Mouse (Mus musculus) embryonic facial prominence, embryonic 14.5 days (tissue): ENCODE measurements around the gene Far2. TPM values are rescaled to one million over a fixed set of nuclear protein-coding genes. Genes with fewer than 3 reads are reported as not detected.

Source experiments
- ATAC-seq: fragments of 200-750 bp; cut with Nextera tagmentation; 2 replicates; pipeline ENCODE4 v1.8.0; 2017; ENCODE audit warnings: low read depth, moderate number of reproducible peaks, moderate TSS enrichment
- DNase-seq: peaks from one replicate; pipeline ENCODE4 v3.0.0-alpha.2; 2015; ENCODE audit warnings: low spot score
- H3K27ac ChIP-seq: fragments of 300-500 bp; sonication (generic); replicated peaks from 2 replicates; pipeline ENCODE4 v1.5.1; 2014; ENCODE audit warnings: low read depth, mild to moderate bottlenecking, low read length, moderate library complexity
- H3K27me3 ChIP-seq: fragments of 300-500 bp; sonication (generic); replicated peaks from 2 replicates; pipeline ENCODE4 v1.6.1; 2014; ENCODE audit warnings: low read length; ENCODE audit not compliant: control insufficient read depth, insufficient read depth
- H3K36me3 ChIP-seq: fragments of 300-500 bp; sonication (generic); 2 replicates; pipeline ENCODE4 v1.6.1; 2014; ENCODE audit warnings: low read length, mixed read lengths; ENCODE audit not compliant: control insufficient read depth, insufficient read depth
- H3K4me1 ChIP-seq: fragments of 300-500 bp; sonication (generic); 2 replicates; pipeline ENCODE4 v1.6.1; 2014; ENCODE audit warnings: antibody characterized with exemption, low read length; ENCODE audit not compliant: control insufficient read depth, insufficient read depth
- H3K4me2 ChIP-seq: fragments of 300-500 bp; sonication (generic); 2 replicates; pipeline ENCODE4 v1.6.1; 2014; ENCODE audit warnings: low read depth, mild to moderate bottlenecking, low read length, moderate library complexity, mixed read lengths
- H3K4me3 ChIP-seq: fragments of 300-500 bp; sonication (generic); 2 replicates; pipeline ENCODE4 v1.5.1; 2014; ENCODE audit warnings: low read depth, mild to moderate bottlenecking, low read length
- H3K9ac ChIP-seq: fragments of 300-500 bp; sonication (generic); 2 replicates; pipeline ENCODE4 v1.6.1; 2014; ENCODE audit warnings: low read depth, mild to moderate bottlenecking, low read length, moderate library complexity, mixed read lengths
- H3K9me3 ChIP-seq: fragments of 300-500 bp; sonication (generic); 2 replicates; pipeline ENCODE4 v1.6.1; 2016; ENCODE audit warnings: low read length; ENCODE audit not compliant: control insufficient read depth
- WGBS: fragments of 180-500 bp; shearing (Covaris S2); extraction: QIAGEN DNeasy Blood & Tissue Kit; methylation state at CpG from one replicate; pipeline ENCODE4 v1.1.7; 2014; 5-methylcytosine and 5-hydroxymethylcytosine counted together
- polyA plus RNA-seq: library from polyadenylated mRNA; unstranded; fragments of >200 nt; fragmentation: Nextera tagmentation; extraction: Ambion mirVana; gene quantifications from 2 replicates; pipeline ENCODE4 v1.2.1, GENCODE M21; 2014

Gene Far2
- polyA plus RNA-seq, 1 experiment from 2014 or later, result 3.9 TPM

DNA sequence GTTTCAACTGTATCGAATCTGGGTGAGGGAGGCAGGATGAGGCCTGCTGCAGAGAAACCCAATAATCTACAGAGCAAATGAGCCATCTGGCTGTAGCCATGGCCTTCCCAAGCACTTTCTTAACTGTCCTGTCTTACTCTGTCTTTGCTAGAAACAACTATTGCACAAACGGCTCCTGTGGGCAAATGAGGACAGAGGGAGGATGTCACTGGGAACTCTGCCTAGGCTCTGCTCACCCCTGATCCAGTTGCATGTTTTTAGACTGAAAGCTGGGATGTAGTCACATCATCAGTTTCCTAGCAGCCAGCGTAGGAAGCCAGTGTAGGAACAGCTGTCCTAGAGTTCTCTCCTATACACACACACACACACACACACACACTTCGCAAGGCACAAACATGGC, 21.7 kb downstream of the Far2 start:
- no peak overlapping the region for H3K27ac ChIP-seq
- 92% methylated on average over 4 of the region's 4 CpGs for WGBS
- no peaks in the 10 kb centered on the region for H3K36me3 ChIP-seq
- DNase-seq, result no peak
- H3K4me2 ChIP-seq, result no peak overlapping the region
- H3K4me3 ChIP-seq, result no peak overlapping the region
- no peak for ATAC-seq
- H3K9ac ChIP-seq, result no peak overlapping the region
- no peaks in the 10 kb centered on the region for H3K4me1 ChIP-seq
- H3K9me3 ChIP-seq, result no peaks in the 10 kb centered on the region
- H3K27me3 ChIP-seq, result no peaks in the 10 kb centered on the region

DNA sequence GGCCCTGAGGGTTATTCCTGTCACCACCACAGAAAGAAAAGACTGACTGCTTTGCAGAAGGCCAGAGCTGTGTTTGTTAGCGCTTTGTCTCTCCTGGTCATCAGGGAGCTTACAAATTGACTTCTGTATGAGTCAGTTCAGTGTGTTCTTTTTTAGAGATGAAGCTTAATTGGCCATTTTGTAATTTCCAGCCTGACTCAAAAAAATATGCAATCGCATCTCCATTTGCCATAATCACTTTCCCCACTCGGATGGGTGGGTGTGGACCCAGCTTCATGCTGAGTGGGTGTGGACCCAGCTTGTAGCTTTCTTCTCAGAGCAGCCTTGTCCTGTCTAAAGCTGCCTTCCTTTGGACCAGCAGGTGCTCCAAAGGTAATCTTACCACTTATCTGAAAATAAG, 26.5 kb downstream of the Far2 start:
- Histone ChIP-seq H3K4me3 (no peak overlapping the region), H3K27me3 (no peaks in the 10 kb centered on the region), H3K4me2 (no peak overlapping the region), H3K36me3 (no peaks in the 10 kb centered on the region), H3K27ac (no peak overlapping the region), H3K9ac (no peak overlapping the region), H3K9me3 (no peaks in the 10 kb centered on the region), H3K4me1 (no peaks in the 10 kb centered on the region)
- ATAC-seq (no peak), DNase-seq (no peak)
- WGBS, result 75% methylated on average over 3 of the region's 3 CpGs

DNA sequence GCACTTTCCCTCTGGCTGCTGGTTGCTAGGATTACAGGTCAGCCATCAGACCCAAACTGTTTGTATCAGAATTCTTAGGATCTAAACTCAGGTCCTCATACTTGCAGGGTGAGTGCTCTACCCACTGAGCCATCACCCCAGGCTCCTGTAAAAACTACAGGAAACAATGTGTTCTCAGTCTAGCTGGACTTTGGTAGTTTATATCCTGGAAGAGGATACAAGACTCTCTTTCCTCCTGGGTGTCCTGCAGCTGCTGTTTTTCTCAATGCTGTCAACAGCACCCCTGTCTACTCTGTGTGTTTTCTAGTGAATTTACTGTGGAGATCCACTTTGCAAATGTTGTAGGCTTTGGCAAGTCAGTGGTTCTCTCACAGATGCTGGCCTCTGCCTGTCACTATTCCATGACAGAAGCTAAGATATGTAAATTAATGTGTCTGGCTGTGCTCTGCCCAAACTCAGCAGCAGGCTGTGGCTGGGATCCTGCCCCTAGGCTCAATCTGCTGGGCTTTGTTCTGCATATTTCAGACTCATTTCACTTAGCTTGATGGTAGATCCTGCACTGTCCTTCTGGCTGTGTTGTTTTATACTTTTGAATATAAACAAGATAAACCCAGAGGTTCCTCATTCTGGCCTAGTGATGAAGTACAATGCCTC, 27.3 kb downstream of the Far2 start:
- no peak for DNase-seq
- ATAC-seq, result no peak
- Histone ChIP-seq H3K9me3 (no peaks in the 10 kb centered on the region), H3K27me3 (no peaks in the 10 kb centered on the region), H3K4me2 (no peak overlapping the region), H3K9ac (no peak overlapping the region), H3K27ac (no peak overlapping the region), H3K4me1 (no peaks in the 10 kb centered on the region), H3K4me3 (no peak overlapping the region), H3K36me3 (no peaks in the 10 kb centered on the region)

DNA sequence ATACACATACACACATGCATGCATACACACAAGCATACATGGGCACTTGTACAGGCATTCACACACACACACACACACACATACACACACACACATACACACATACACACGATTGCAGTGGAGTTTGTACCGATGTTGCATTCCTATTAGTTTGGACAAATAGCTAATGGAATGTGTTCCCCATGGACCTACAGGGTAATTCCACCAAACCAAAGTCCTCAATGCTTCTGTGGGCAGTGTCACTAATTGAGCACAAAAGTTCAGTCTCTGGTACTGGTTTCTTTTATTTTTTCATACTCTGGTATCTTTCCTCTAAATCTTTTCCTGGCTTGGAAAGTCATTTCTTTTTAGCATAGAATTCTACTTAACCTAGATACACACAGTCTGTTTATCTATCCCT, 36.8 kb downstream of the Far2 start:
- H3K27ac ChIP-seq, result no peak overlapping the region
- H3K4me3 ChIP-seq, result no peak overlapping the region
- H3K9me3 ChIP-seq, result no peaks in the 10 kb centered on the region
- no peak for DNase-seq
- no peaks in the 10 kb centered on the region for H3K27me3 ChIP-seq
- WGBS, result 82% methylated on average over 2 of the region's 2 CpGs
- H3K4me2 ChIP-seq, result no peak overlapping the region
- H3K9ac ChIP-seq, result no peak overlapping the region
- no peak for ATAC-seq
- no peaks in the 10 kb centered on the region for H3K4me1 ChIP-seq
- H3K36me3 ChIP-seq, result no peaks in the 10 kb centered on the region

DNA sequence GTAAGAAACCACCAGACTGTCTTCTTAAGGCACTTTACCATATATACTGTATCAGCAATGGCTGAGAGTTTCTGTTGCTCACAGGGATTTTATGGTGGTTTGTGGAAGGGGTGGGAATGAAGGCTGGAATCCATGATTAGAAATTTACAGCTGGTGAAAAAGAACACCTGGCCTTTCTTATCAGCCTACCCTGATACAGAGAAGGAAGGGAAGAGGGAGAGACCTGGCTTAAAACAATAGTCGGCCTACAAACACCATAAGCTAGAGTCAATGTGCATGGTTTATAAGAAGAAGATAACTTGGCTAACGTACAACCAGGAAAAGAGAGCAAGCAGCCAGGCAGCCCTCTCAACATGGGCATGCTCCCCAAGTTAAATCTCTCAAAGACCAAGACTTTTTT, 37.3 kb downstream of the Far2 start:
- Histone ChIP-seq H3K27ac (no peak overlapping the region), H3K4me3 (no peak overlapping the region), H3K36me3 (no peaks in the 10 kb centered on the region), H3K9ac (no peak overlapping the region), H3K4me2 (no peak overlapping the region), H3K9me3 (no peaks in the 10 kb centered on the region), H3K4me1 (no peaks in the 10 kb centered on the region), H3K27me3 (no peaks in the 10 kb centered on the region)
- no peak for DNase-seq
- WGBS, result 75% methylated on average over 2 of the region's 2 CpGs
- ATAC-seq, result no peak

DNA sequence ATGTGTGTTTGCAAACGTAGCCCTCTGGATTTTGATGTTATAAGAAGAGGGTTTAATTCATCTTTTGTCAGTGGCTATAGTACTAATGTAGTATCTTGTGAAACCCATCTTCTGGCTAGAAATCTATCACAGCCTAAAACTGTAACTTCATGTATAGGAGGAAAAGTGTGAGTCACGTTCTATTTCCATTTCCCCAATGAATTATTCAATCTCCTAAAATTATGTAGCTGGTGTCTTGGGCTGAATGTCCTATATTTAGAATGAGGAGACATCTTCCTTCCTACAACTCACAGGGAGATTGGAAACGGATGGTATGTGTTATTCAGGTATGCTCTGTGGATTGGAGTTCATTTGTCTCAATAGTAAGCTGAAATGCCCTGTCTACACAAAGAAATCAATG, 50.0 kb downstream of the Far2 start:
- Histone ChIP-seq H3K36me3 (no peaks in the 10 kb centered on the region), H3K4me2 (no peak overlapping the region), H3K27ac (no peak overlapping the region), H3K27me3 (no peaks in the 10 kb centered on the region), H3K4me1 (no peaks in the 10 kb centered on the region), H3K4me3 (no peak overlapping the region), H3K9me3 (no peaks in the 10 kb centered on the region), H3K9ac (no peak overlapping the region)
- no peak for DNase-seq
- WGBS, result 60% methylated on average over 3 of the region's 3 CpGs
- no peak for ATAC-seq

DNA sequence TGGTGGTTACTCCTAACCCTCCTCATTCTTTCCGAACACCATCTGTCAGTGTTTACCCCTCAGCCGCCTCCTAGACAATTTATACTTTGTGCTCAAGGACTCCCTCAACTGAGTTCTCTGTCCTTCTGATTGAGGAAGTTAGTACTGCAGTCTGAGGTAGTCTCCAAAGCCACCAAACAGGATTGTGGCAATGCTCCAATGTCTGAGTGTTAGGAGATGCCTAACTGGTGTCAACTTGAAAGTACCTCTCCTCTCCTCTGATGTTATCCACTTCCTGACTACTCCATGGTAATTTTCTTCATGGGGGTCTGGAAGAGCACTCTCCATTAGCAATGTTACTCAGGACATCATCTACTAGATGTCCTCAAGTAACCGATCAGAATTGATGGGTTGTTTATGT, 54.9 kb downstream of the Far2 start:
- Histone ChIP-seq H3K9me3 (no peaks in the 10 kb centered on the region), H3K4me3 (no peak overlapping the region), H3K27me3 (no peaks in the 10 kb centered on the region), H3K27ac (no peak overlapping the region), H3K4me1 (no peaks in the 10 kb centered on the region), H3K36me3 (no peaks in the 10 kb centered on the region), H3K9ac (no peak overlapping the region), H3K4me2 (no peak overlapping the region)
- 69% methylated on average over 3 of the region's 3 CpGs for WGBS
- DNase-seq (no peak), ATAC-seq (no peak)

DNA sequence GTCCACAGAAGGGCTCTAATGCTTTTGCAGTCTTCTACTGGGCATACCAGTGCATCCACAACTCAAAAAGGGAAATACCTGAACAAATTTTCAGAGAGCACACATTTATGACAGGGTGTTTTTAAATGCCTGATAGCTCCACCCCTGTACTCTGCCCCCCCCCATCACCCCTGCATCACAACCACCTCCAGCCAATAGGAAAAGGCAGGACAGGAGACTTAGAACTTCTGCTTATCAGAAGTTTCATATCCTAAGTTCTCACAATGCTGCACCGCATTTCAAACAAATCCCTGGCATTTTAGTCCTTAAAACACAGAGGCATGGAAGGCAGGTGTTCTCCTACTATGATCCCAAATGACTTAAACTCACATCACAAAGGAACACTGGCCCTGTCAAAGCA, 55.4 kb downstream of the Far2 start:
- H3K4me2 ChIP-seq, result no peak overlapping the region
- no peaks in the 10 kb centered on the region for H3K4me1 ChIP-seq
- WGBS, result 100% methylated on average over 1 of the region's 1 CpGs

DNA sequence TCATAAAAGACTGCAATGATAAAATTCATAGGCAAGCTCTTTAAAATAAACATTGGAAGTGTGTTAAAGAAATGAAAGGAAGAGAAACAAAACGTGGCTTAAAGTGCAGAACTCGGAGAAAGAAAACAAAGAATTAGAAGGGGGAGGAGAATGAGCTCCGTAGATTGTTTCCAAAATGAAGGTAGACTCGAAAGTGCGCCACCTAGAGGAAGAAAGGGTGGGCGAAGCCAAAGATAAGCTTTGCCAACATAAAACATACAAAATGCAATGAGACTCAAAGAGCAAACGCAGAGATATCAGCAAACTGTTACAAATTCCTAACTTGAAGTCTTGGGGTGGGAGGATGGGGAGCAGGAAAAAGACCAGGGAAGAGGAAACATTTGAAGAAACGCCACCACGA, 57.2 kb downstream of the Far2 start:
- Histone ChIP-seq H3K9ac (no peak overlapping the region), H3K4me2 (no peak overlapping the region), H3K36me3 (no peaks in the 10 kb centered on the region), H3K9me3 (no peaks in the 10 kb centered on the region), H3K27me3 (no peaks in the 10 kb centered on the region), H3K27ac (no peak overlapping the region), H3K4me3 (no peak overlapping the region), H3K4me1 (no peaks in the 10 kb centered on the region)
- WGBS, result 44% methylated on average over 9 of the region's 9 CpGs
- peak; percentile 14 for DNase-seq
- ATAC-seq, result no peak

More for the DNA sequence above, 55.4 kb downstream of the Far2 start:
- no peak for DNase-seq
- no peak overlapping the region for H3K27ac ChIP-seq
- no peak for ATAC-seq
- no peaks in the 10 kb centered on the region for H3K9me3 ChIP-seq
- H3K4me3 ChIP-seq, result no peak overlapping the region
- no peaks in the 10 kb centered on the region for H3K36me3 ChIP-seq
- no peaks in the 10 kb centered on the region for H3K27me3 ChIP-seq
- no peak overlapping the region for H3K9ac ChIP-seq
